Mouse (Mus musculus): Measurements from ENCODE around the gene Hspa4. TPM values are rescaled to one million over a fixed set of nuclear protein-coding genes. Genes with fewer than 3 reads are reported as not detected.

Gene Hspa4
- polyA plus RNA-seq, 1 experiment = 229 TPM

GRCm38 (mm10) chr11:53210876-53211275 lies 89.4 kb downstream of the Hspa4 start:
- Histone ChIP-seq H3K4me3 (ENCODE audit: insufficient read depth, low read length) (no peak overlapping the region), H3K27ac (ENCODE audit: insufficient read depth, low read length) (no peak overlapping the region), H3K4me1 (ENCODE audit: control insufficient read depth, insufficient read depth, low read length) (no peaks in the 10 kb centered on the region)
- TF ChIP-seq POLR2A (IDR thresholded peaks at IDR 0.05; ENCODE audit: low read depth, low read length) (no peak), CTCF (IDR thresholded peaks at IDR 0.05; ENCODE audit: borderline replicate concordance, insufficient read depth, low read length) (no peak)

Other genes starting within 250 kb of the Hspa4 start
- 17.8 and 22.8 TPM in 2 replicates for gene Zcchc10, start 24.2 kb upstream of the Hspa4 start, polyA plus RNA-seq (2011; ENCODE audit: insufficient read length, low read depth, missing spikeins)
- gene Aff4, start 50.4 kb upstream of the Hspa4 start, polyA plus RNA-seq (2011; ENCODE audit: insufficient read length, low read depth, missing spikeins) = 317 and 343 TPM in 2 replicates
- gene Leap2, start 122.7 kb upstream of the Hspa4 start, polyA plus RNA-seq (2011; ENCODE audit: insufficient read length, low read depth, missing spikeins) = not detected in 2 replicates
- gene Uqcrq, start 130.4 kb upstream of the Hspa4 start, polyA plus RNA-seq (2011; ENCODE audit: insufficient read length, low read depth, missing spikeins) = 361 and 399 TPM in 2 replicates
- gene Gdf9, start 130.6 kb upstream of the Hspa4 start, polyA plus RNA-seq (2011; ENCODE audit: insufficient read length, low read depth, missing spikeins) = 0.68 and 1.2 TPM in 2 replicates
- gene Gm10447, start 156.7 kb upstream of the Hspa4 start, polyA plus RNA-seq (2011; ENCODE audit: insufficient read length, low read depth, missing spikeins) = 0.22 TPM in 1 of 2 replicates, not detected in the other
- 2.4 and 3.0 TPM in 2 replicates for gene Shroom1, start 156.7 kb upstream of the Hspa4 start, polyA plus RNA-seq (2011; ENCODE audit: insufficient read length, low read depth, missing spikeins)
- gene Gm9837, start 170.0 kb upstream of the Hspa4 start, polyA plus RNA-seq (2011; ENCODE audit: insufficient read length, low read depth, missing spikeins) = not detected in 2 replicates
- gene Gm9945, start 179.7 kb upstream of the Hspa4 start, polyA plus RNA-seq (2011; ENCODE audit: insufficient read length, low read depth, missing spikeins) = not detected in 2 replicates
- not detected in 2 replicates for gene Sowaha, start 179.8 kb upstream of the Hspa4 start, polyA plus RNA-seq (2011; ENCODE audit: insufficient read length, low read depth, missing spikeins)
- 88.6 and 91.6 TPM in 2 replicates for gene Sept8, start 218.8 kb upstream of the Hspa4 start, polyA plus RNA-seq (2011; ENCODE audit: insufficient read length, low read depth, missing spikeins)

Data from embryonic fibroblast, embryonic 13.5 days (primary cell).